Mouse (Mus musculus) liver, postnatal 0 days (tissue): ENCODE data around the gene Ldah. TPM values are rescaled to one million over a fixed set of nuclear protein-coding genes. Genes with fewer than 3 reads are reported as not detected.

ENCODE experiments used
- ATAC-seq: fragments of 200-750 bp; cut with Nextera tagmentation; 2 replicates; pipeline ENCODE4 v1.8.0; 2017; ENCODE audit warnings: mild to moderate bottlenecking, moderate library complexity
- DNase-seq: peaks from one replicate; pipeline ENCODE4 v3.0.0-alpha.2; 2016
- H3K27ac ChIP-seq: fragments of 300-500 bp; sonication (generic); 2 replicates; pipeline ENCODE4 v1.5.1; 2014; ENCODE audit warnings: antibody characterized with exemption, moderate library complexity, mild to moderate bottlenecking, low read depth
- H3K27me3 ChIP-seq: fragments of 300-500 bp; sonication (generic); 2 replicates; pipeline ENCODE4 v1.6.1; 2014; ENCODE audit warnings: low read length, control low read depth, mixed read lengths; ENCODE audit not compliant: insufficient read depth
- H3K36me3 ChIP-seq: fragments of 300-500 bp; sonication (generic); replicated peaks from 2 replicates; pipeline ENCODE4 v1.6.1; 2014; ENCODE audit warnings: mild to moderate bottlenecking, control low read depth, low read length, moderate library complexity, mixed read lengths; ENCODE audit not compliant: insufficient read depth
- H3K4me1 ChIP-seq: fragments of 300-500 bp; sonication (generic); 2 replicates; pipeline ENCODE4 v1.6.1; 2014; ENCODE audit warnings: antibody characterized with exemption, mild to moderate bottlenecking, control low read depth; ENCODE audit not compliant: insufficient read depth
- H3K4me2 ChIP-seq: fragments of 300-500 bp; sonication (generic); 2 replicates; pipeline ENCODE4 v1.6.1; 2014; ENCODE audit warnings: low read depth, mild to moderate bottlenecking, low read length, moderate library complexity, mixed read lengths
- H3K4me3 ChIP-seq: fragments of 300-500 bp; sonication (generic); 2 replicates; pipeline ENCODE4 v1.5.1; 2014; ENCODE audit warnings: low read depth, low read length
- H3K9ac ChIP-seq: fragments of 300-500 bp; sonication (generic); replicated peaks from 2 replicates; pipeline ENCODE4 v1.6.1; 2014; ENCODE audit warnings: mild to moderate bottlenecking, moderate library complexity
- H3K9me3 ChIP-seq: fragments of 300-500 bp; sonication (generic); 2 replicates; pipeline ENCODE4 v1.6.1; 2016; ENCODE audit warnings: mild to moderate bottlenecking, control low read depth, low read length, mixed read lengths
- CTCF ChIP-seq: sonication (generic); IDR thresholded peaks from 2 replicates; pipeline ENCODE4 v1.5.1; 2016; ENCODE audit warnings: antibody characterized with exemption, low read depth
- EP300 ChIP-seq: IDR thresholded peaks from 2 replicates; pipeline ENCODE4 v1.6.1; 2016; ENCODE audit warnings: antibody characterized with exemption, low read depth, mild to moderate bottlenecking
- WGBS: fragments of 180-500 bp; shearing (Covaris S2); extraction: QIAGEN DNeasy Blood & Tissue Kit; methylation state at CpG from one replicate; pipeline ENCODE4 v1.1.7; 2014; ENCODE audit not compliant: insufficient replicate concordance; 5-methylcytosine and 5-hydroxymethylcytosine counted together
- polyA plus RNA-seq: library from polyadenylated mRNA; unstranded; fragments of >200 nt; fragmentation: Nextera tagmentation; extraction: Ambion mirVana; gene quantifications from 2 replicates; pipeline ENCODE4 v1.2.1, GENCODE M21; 2015

Gene Ldah
- polyA plus RNA-seq, 1 experiment from 2014 or later = 23.9 TPM

DNA sequence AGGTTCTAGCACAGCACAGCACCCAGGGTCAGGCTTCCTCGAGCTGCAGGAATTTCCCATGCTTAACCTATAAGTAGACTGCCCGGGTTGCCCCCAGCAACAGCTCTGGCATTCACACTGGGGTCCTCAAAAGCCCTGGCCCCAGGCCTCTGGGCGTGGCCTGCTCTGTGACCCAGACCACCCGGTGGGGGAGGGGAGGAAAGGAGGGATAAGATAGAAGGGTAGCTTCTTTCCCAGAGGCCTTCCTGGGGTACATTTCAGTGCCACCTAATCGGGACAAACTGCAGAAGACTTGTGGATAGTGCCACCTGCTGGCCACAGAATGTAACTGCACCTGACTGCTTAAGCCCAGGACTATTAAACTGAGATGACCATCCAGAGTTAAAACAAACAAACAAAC, 98.5 kb downstream of the Ldah start:
- Histone ChIP-seq H3K4me2 (no peak overlapping the region), H3K4me1 (peaks cover 4% of the 10 kb centered on the region), H3K4me3 (no peak overlapping the region), H3K27me3 (peaks cover 52% of the 10 kb centered on the region), H3K9me3 (no peaks in the 10 kb centered on the region), H3K36me3 (no peaks in the 10 kb centered on the region), H3K9ac (no peak overlapping the region), H3K27ac (no peak overlapping the region)
- 10% methylated on average over 5 of the region's 5 CpGs for WGBS
- TF ChIP-seq CTCF (peak; percentile 95), EP300 (no peak)
- DNase-seq (peak; percentile 70), ATAC-seq (peak; percentile 60)

DNA sequence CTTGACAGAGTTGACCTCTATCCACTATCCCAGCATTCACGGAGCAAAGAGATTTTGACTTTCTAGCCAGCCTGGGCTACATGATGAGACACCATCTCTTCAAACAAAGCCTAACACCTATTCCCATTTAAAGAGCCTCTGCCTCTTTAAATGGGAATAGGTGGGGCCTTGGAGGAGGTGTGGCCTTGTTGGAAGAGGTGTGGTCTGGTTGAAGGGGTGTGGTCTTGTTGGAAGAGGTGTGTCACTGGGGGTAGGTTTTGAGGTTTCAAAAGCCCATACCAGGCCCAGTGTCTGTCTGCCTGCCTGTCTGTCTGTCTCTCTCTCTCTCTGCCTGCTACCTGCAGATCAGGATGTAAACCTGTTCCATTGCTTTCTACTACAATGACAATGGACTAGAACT, 99.0 kb downstream of the Ldah start:
- no peak overlapping the region for H3K9ac ChIP-seq
- peaks cover 49% of the 10 kb centered on the region for H3K27me3 ChIP-seq
- 44% methylated on average over 1 of the region's 1 CpGs for WGBS
- H3K27ac ChIP-seq = no peak overlapping the region
- no peaks in the 10 kb centered on the region; the same call in 1 of the 2 replicates for H3K4me1 ChIP-seq
- H3K9me3 ChIP-seq = no peaks in the 10 kb centered on the region
- H3K4me3 ChIP-seq = no peak overlapping the region
- H3K36me3 ChIP-seq = no peaks in the 10 kb centered on the region
- no peak for TF ChIP-seq EP300
- TF ChIP-seq CTCF = no peak
- H3K4me2 ChIP-seq = no peak overlapping the region
- DNase-seq (no peak), ATAC-seq (peak; percentile 69)

DNA sequence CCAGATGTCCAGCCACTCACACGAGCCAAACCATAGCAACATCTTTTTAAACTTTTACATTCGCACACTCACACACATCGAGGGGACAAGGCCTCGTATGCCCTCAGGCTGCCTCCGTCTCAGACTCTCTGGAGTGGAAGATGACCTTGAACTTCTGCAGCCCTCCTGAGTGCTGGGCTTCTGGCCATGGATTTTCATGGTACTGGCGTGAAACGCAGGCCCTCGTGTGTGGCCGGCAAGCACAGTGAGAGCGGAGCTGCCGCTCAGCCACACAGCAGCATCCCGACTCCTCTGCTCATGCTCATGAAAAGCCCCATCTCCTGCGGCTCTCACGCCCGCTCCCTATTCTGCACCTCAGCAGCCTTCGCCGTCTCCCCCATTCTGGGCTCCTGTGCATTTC, 103.1 kb downstream of the Ldah start:
- Histone ChIP-seq H3K4me1 (0 out of 2 replicates have a peak, but pooled peaks cover 2% of the 10 kb centered on the region), H3K27ac (no peak overlapping the region), H3K27me3 (peaks cover 15% of the 10 kb centered on the region), H3K4me2 (no peak overlapping the region), H3K9me3 (no peaks in the 10 kb centered on the region), H3K9ac (no peak overlapping the region), H3K4me3 (no peak overlapping the region), H3K36me3 (no peaks in the 10 kb centered on the region)
- no peak for DNase-seq
- 65% methylated on average over 17 of the region's 17 CpGs for WGBS
- ATAC-seq = no peak
- TF ChIP-seq EP300 (no peak), CTCF (no peak)

DNA sequence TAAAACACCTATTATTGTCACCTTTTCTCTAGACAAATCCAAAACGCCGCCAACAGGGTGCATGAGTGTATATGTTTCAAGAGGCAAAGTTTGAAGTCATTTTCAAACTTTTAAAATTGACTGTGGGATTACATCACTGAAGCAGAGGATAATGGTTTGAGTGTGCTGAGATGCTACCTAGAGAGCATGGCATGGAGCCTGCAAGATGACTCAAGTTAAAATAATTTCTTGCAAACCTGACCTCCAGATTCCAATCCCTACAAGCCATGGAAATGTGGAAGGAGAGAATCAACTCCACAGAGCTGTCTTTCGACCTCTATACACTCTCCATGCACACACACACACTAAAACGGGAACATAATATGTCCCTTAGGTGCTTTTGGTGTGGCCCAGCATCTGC, 104.4 kb downstream of the Ldah start:
- Histone ChIP-seq H3K36me3 (no peaks in the 10 kb centered on the region), H3K9ac (no peak overlapping the region), H3K4me1 (0 out of 2 replicates have a peak, but pooled peaks cover 2% of the 10 kb centered on the region), H3K4me3 (no peak overlapping the region), H3K27ac (no peak overlapping the region), H3K27me3 (peaks cover 10% of the 10 kb centered on the region), H3K9me3 (no peaks in the 10 kb centered on the region), H3K4me2 (no peak overlapping the region)
- 75% methylated on average over 4 of the region's 4 CpGs for WGBS
- TF ChIP-seq CTCF (no peak), EP300 (no peak)
- ATAC-seq = no peak
- no peak for DNase-seq

GRCm38 (mm10) chr12:8313270-8313771, 105.4 kb downstream of the Ldah start, which contains the start of gene Hs1bp3:
Hs1bp3 (plus strand) TSS chr12:8313432.
- H3K36me3 ChIP-seq = peaks cover 5% of the 10 kb centered on the region; the same call in 1 of the 2 replicates
- peak within 1 kb of the TSS; percentile 94 for H3K4me2 ChIP-seq
- H3K4me1 ChIP-seq = 0 out of 2 replicates have a peak, but pooled peaks cover 2% of the 10 kb centered on the region
- ATAC-seq (peak; percentile 91), DNase-seq (peak; percentile 93)
- WGBS = 1% methylated on average over 32 of the region's 38 CpGs
- peaks cover 10% of the 10 kb centered on the region for H3K27me3 ChIP-seq
- peak; percentile 96 for TF ChIP-seq CTCF
- no peak for TF ChIP-seq EP300
- H3K27ac ChIP-seq = peak within 1 kb of the TSS; percentile 22; the same call in 1 of the 2 replicates
- H3K4me3 ChIP-seq = peak within 1 kb of the TSS; percentile 71
- no peaks in the 10 kb centered on the region for H3K9me3 ChIP-seq
- H3K9ac ChIP-seq = peak within 1 kb of the TSS; percentile 70

GRCm38 (mm10) chr12:8313773-8314172, 105.9 kb downstream of the Ldah start:
- Histone ChIP-seq H3K36me3 (peaks cover 7% of the 10 kb centered on the region), H3K4me1 (0 out of 2 replicates have a peak, but pooled peaks cover 2% of the 10 kb centered on the region), H3K4me3 (peak overlapping the region; percentile 71), H3K27me3 (peaks cover 10% of the 10 kb centered on the region), H3K9me3 (no peaks in the 10 kb centered on the region), H3K9ac (peak overlapping the region; percentile 70), H3K4me2 (peak overlapping the region; percentile 94), H3K27ac (peak overlapping the region; percentile 22; the same call in 1 of the 2 replicates)
- ATAC-seq (no peak), DNase-seq (no peak)
- WGBS = 21% methylated on average over 12 of the region's 12 CpGs
- TF ChIP-seq CTCF (no peak), EP300 (no peak)
